8 mouse cellular contexts compared by ENCODE assay signal in the genomic region with DNA sequence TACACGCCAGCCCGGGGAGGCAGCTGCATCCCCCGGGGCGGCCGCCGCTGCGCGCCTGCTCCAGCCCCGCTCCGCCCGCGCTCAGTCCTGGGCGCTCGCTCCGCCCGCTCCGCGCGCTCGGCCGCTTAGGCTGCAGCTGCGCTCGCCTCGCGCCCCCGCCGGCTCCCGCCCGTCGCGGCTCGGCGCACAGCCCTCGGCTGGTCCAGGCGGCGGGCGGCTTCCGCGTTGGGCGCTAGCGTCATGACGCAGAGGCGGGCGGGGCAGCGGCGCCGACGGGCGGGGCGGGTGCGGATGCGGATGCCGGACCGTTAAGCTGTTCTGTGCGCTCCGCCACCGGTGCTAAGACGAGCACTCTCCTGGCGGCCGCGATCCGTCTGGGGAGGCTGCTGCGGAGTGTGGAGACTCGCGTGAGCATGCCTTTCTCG. TPM values are rescaled to one million over a fixed set of nuclear protein-coding genes. Genes with fewer than 3 reads are reported as not detected.
DNase-seq lines count a peak whose midpoint lies in the region; ATAC-seq and TF ChIP-seq lines count a peak whose summit lies in the region.

TSS of gene Pip4k2a (minus strand) at position 73 of the 425 bp plus-strand sequence.
TSS of gene 4930426L09Rik (plus strand) at position 290 of the 425 bp plus-strand sequence.

- peak; percentile 96 for DNase-seq in brain, embryonic 14.5 days (ENCODE audit: low read depth)
- peak; percentile 96 for DNase-seq in liver
- peak; percentile 86 to 91 for DNase-seq in monocyte, adult 2 months (ENCODE audit: low read depth in 1 of 2, low spot score in 2 of 2)
- peak; percentile 94 to 96 for DNase-seq in spleen, postnatal 14 days (ENCODE audit: low spot score in 2 of 2)

- H3K9me3 ChIP-seq in heart, embryonic 11.5 days (replicated peaks; ENCODE audit: control insufficient read depth, low read length) = no peaks in the 10 kb centered on the region
- no peaks in the 10 kb centered on the region for H3K9me3 ChIP-seq in kidney, embryonic 16.5 days (ENCODE audit: low read length)

- peak within 1 kb of the TSS; percentile 90 for H3K9ac ChIP-seq in heart, embryonic 11.5 days (ENCODE audit: low read depth, low read length)
- peak within 1 kb of the TSS; percentile 87 for H3K9ac ChIP-seq in kidney, embryonic 16.5 days (replicated peaks; ENCODE audit: low read length)

- peaks cover 12% of the 10 kb centered on the region for H3K79me3 ChIP-seq in C2C12 (ENCODE audit: low read depth)

- peaks cover 7% of the 10 kb centered on the region; the same call in 1 of the 2 replicates for H3K4me1 ChIP-seq in heart, embryonic 11.5 days (ENCODE audit: control insufficient read depth, insufficient read depth, low read length)
- H3K4me1 ChIP-seq in kidney, embryonic 16.5 days (ENCODE audit: insufficient read depth, low read length) = peaks cover 16% of the 10 kb centered on the region

- ATAC-seq in erythroblast, adult 5-6 weeks (replicated peaks; ENCODE audit: low FRiP score, poor library complexity, severe bottlenecking) = peak; percentile 85
- ATAC-seq in heart, embryonic 11.5 days (replicated peaks; ENCODE audit: insufficient number of reproducible peaks, low FRiP score, low TSS enrichment) = peak; percentile 97
- peak; percentile 98 for ATAC-seq in kidney, embryonic 16.5 days (ENCODE audit: low FRiP score, low TSS enrichment)

- H3K27me3 ChIP-seq in C2C12 (ENCODE audit: control insufficient read depth, insufficient read depth, insufficient read length) = no peaks in the 10 kb centered on the region
- no peaks in the 10 kb centered on the region for H3K27me3 ChIP-seq in heart, embryonic 11.5 days (ENCODE audit: control insufficient read depth, insufficient read depth, low read length)
- H3K27me3 ChIP-seq in kidney, embryonic 16.5 days (ENCODE audit: insufficient read depth, low read length) = no peaks in the 10 kb centered on the region

- under 1% methylated on average over 57 of the region's 66 CpGs for WGBS in heart, embryonic 11.5 days (ENCODE audit: insufficient replicate concordance)
- WGBS in kidney, embryonic 16.5 days = under 1% methylated on average over 61 of the region's 66 CpGs

- no peaks in the 10 kb centered on the region for H3K36me3 ChIP-seq in C2C12 (ENCODE audit: control insufficient read depth, insufficient read depth)
- no peaks in the 10 kb centered on the region for H3K36me3 ChIP-seq in heart, embryonic 11.5 days (ENCODE audit: control insufficient read depth, insufficient read depth, low read length)
- H3K36me3 ChIP-seq in kidney, embryonic 16.5 days (ENCODE audit: insufficient read depth, low read length) = no peaks in the 10 kb centered on the region

- H3K79me2 ChIP-seq in C2C12 (ENCODE audit: control insufficient read depth, insufficient read depth) = peaks cover 45% of the 10 kb centered on the region

- TF ChIP-seq POLR2A in brain, embryonic 14.5 days (IDR thresholded peaks at IDR 0.05; ENCODE audit: borderline replicate concordance, extremely low read depth, insufficient read depth, insufficient read length, poor library complexity, severe bottlenecking) = peak; percentile 76; the same call in 1 of the 2 replicates

- peak within 1 kb of the TSS; percentile 82 for H3ac ChIP-seq in C2C12 (ENCODE audit: control insufficient read depth, insufficient read length, low read depth)

- H3K4me2 ChIP-seq in heart, embryonic 11.5 days = peak within 1 kb of the TSS; percentile 77
- peak within 1 kb of the TSS; percentile 95 for H3K4me2 ChIP-seq in kidney, embryonic 16.5 days (replicated peaks; ENCODE audit: low read depth, low read length)

- H3K4me3 ChIP-seq in C2C12 (ENCODE audit: insufficient read depth, poor library complexity, severe bottlenecking) = peak within 1 kb of the TSS; percentile 85
- peak within 1 kb of the TSS; percentile 88 for H3K4me3 ChIP-seq in heart, embryonic 11.5 days (ENCODE audit: low read depth, low read length)
- H3K4me3 ChIP-seq in kidney, embryonic 16.5 days (ENCODE audit: low read length) = peak within 1 kb of the TSS; percentile 90

- peak within 1 kb of the TSS; percentile 88 for H3K27ac ChIP-seq in heart, embryonic 11.5 days (ENCODE audit: low read depth, low read length)
- peak within 1 kb of the TSS; percentile 94 for H3K27ac ChIP-seq in kidney, embryonic 16.5 days (ENCODE audit: low read length)

- no peak for TF ChIP-seq CTCF in C2C12 (IDR thresholded peaks at IDR 0.05; ENCODE audit: control insufficient read depth, insufficient read depth, insufficient read length)
- no peak for TF ChIP-seq CTCF in brain, embryonic 14.5 days (IDR thresholded peaks at IDR 0.05; ENCODE audit: borderline replicate concordance, extremely low read depth, insufficient read depth, insufficient read length)

TF ChIP-seq in C2C12, 6 proteins besides CTCF, POLR2A, EP300 and RAD21:
- TF ChIP-seq FOSL1 (IDR thresholded peaks at IDR 0.05; ENCODE audit: insufficient read depth, low read length, poor library complexity, severe bottlenecking) (no peak), MAX (IDR thresholded peaks at IDR 0.05) (peak; percentile 83)

RNA-seq across cellular contexts. Expression of gene Pip4k2a, which starts in this region (rescaled TPM):
- polyA plus RNA-seq in C2C12 (2012; fragmentation: generic; extraction: Trizol) = 8.7 TPM
- 13.3 and 17.9 TPM in 2 replicates for polyA plus RNA-seq in brain, embryonic 14.5 days (2012; rRNA removed)
- total RNA-seq in erythroblast, adult 5-6 weeks (2015; ENCODE audit: low replicate concordance) = 81.5 and 97.8 TPM in 2 replicates
- 63.0 and 71.8 TPM in 2 replicates for total RNA-seq in erythroblast, adult 5-6 weeks (2017; ENCODE audit: low replicate concordance)
- 7.1 and 7.7 TPM in 2 replicates for polyA plus RNA-seq in heart, embryonic 11.5 days (2014; fragmentation: Nextera tagmentation; extraction: Ambion mirVana)
- 13.0 TPM in 2 replicates for polyA plus RNA-seq in kidney, embryonic 16.5 days (2015; fragmentation: Nextera tagmentation; extraction: Ambion mirVana)

RNA-seq across cellular contexts. Expression of gene 4930426L09Rik, which starts in this region (rescaled TPM):
- polyA plus RNA-seq in C2C12 (2012; fragmentation: generic; extraction: Trizol) = 0.54 TPM
- 0.38 and 0.66 TPM in 2 replicates for polyA plus RNA-seq in brain, embryonic 14.5 days (2012; rRNA removed)
- 1.3 and 4.8 TPM in 2 replicates for total RNA-seq in erythroblast, adult 5-6 weeks (2015; ENCODE audit: low replicate concordance)
- 3.0 and 3.6 TPM in 2 replicates for total RNA-seq in erythroblast, adult 5-6 weeks (2017; ENCODE audit: low replicate concordance)
- 0.46 and 0.49 TPM in 2 replicates for polyA plus RNA-seq in heart, embryonic 11.5 days (2014; fragmentation: Nextera tagmentation; extraction: Ambion mirVana)
- 0.17 and 0.42 TPM in 2 replicates for polyA plus RNA-seq in kidney, embryonic 16.5 days (2015; fragmentation: Nextera tagmentation; extraction: Ambion mirVana)

Comparison
In these comparisons a context has a peak if more than half of its experiments do, and no peak if none do; other contexts are left out.
1. Peak in every context shown above with its lines: DNase-seq, ATAC-seq, H3K4me3 ChIP-seq and H3K27ac ChIP-seq.